Mouse (Mus musculus): ENCODE data around the gene Cyp2d10.
A peak's percentile ranks its signal among the peaks of the same experiment; 100 is the strongest.
"Not testable (repeated sequence)": the region's sequence is repeated elsewhere in the genome, so short reads cannot be mapped to it uniquely, and the experiment has no call there.

Cyp2d10 gene

DNA sequence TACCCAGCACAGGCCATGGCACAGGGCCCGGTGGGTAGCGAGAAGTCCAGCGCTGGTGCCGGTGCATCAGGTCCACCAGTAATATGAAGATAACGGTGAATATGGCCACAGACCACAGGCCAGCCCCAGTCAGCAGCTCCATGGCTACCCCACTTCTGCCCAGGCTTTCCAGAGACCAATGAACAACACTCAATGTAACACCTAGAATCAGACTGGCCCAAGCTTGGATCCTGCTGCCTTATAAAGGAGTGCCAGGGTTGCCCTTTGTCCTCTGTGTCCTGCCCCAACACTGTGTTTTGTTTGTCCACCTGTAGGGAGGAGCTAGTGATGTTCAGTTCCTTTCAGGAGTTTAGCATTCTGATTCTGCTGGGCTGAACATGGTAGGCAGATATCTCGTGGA, at the start of gene Cyp2d10:
Cyp2d10 (minus strand) TSS at position 215 of the 400 bp plus-strand sequence.
- no peak for DNase-seq

DNA sequence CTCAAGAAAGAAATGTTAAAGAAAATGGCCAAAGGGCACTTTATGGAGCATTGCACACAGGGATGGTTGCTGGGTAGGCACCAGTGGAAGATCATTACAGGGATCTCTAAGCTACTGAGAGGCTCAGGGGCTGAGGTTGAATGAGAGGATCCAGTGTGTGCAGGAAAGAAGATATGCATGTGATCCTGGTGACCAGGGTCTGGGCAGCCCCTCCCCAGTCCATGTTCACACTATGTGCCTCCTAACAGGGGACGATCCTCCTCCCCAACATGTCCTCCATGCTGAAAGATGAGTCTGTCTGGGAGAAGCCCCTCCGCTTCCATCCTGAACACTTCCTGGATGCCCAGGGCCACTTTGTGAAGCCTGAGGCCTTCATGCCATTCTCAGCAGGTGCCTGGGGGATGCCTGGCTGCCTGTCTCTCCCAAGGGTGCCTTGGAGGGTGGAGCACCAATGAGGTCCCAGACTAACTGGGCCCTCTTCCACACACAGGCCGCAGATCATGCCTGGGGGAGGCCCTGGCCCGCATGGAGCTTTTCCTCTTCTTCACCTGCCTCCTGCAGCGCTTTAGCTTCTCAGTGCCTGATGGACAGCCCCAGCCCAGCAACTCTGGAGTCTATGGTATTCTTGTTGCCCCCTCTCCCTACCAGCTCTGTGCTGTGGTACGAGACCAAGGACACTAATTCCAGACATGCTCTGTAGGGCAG, 49.2 kb upstream of the Cyp2d10 start:
- DNase-seq = not testable (repeated sequence)

DNA sequence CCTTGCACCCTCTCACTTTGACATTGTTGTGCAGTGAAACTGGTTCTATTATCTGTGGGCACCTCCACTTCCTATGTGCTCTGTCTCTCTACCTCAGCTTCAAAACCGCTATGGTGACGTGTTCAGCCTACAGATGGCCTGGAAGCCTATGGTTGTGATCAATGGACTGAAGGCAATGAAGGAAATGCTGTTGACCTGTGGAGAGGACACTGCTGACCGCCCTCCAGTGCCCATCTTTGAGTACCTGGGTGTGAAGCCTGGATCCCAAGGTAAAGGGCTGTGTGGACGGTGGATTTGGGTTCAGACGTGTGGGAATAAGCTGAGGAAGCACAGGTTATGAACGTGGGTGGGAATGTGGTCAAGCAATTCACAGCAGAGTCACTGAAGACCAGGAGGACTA, 46.5 kb upstream of the Cyp2d10 start:
- not testable (repeated sequence) for DNase-seq

DNA sequence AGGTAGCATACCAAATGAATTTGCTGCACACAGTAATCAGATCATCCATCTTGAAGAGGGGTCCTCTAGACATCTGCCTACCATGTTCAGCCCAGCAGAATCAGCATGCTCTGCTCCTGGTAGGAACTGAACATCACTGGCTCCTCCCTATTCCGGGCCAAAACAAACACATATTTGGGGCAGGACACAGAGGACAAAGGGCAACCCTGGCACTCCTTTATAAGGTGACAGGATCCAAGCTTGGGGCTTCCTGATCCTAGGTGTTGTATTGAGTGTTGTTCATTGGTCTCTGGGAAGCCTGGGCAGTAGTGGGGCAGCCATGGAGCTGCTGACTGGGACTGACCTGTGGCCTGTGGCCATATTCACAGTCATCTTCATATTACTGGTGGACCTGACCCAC, 45.1 kb upstream of the Cyp2d10 start:
- DNase-seq = not testable (repeated sequence)

DNA sequence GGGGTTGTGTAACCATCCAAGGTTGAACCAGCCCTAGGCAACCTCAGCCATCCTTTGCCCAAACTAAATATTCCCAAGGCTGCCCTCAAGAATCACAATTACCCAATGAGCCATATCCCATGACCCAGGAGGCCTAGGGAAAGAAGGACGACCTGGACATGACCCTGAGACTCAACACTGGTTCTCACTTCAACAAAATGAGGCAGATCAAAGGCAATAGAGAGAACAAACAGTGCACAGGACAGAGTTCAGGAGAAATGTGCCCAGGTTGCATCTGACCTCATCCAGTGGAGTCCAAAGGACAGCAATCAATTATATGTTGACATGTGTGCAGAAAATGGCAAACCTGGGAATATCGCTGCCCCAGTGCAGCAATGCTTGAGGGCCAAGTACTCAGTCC, 43.0 kb upstream of the Cyp2d10 start:
- DNase-seq = not testable (repeated sequence)

DNA sequence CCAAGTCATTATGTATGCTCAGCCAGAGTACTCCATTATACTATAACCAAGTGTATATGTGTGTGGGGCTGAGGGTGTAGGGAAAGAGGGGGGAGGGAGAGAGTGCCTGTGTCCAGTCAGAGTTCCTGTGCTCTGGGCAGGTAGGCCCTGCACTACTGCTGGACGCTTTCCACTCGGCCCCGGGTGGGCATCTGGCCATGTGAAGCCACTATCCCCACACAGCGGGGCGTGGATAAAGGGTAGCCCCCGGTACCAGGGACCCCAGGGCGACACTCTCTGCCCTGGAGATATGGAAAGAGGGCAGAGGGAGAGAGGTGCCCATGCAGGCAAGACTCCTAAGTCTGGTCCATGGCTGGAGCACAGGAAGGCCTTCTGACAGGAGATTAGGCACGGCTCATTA, 38.2 kb upstream of the Cyp2d10 start:
- DNase-seq = no peak

DNA sequence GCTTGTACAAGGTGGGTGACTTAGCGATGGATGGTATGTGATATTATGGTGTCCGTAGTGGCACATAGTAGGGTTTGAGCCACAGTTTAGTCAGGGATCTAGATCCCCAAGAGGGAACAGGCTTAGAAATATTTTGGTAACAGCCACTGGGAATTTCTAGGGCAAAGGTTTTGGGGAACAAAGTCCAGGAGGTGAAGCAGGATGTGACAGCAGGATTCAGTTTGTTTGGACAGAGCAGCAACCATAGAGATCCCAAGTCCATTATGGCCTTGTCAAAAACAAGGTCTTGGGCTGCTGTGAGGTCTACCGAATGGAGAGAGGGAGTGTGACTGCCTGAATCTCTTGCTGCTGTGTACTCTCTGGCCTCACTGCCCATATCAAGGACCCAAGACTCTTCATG, 36.7 kb upstream of the Cyp2d10 start:
- DNase-seq = no peak

DNA sequence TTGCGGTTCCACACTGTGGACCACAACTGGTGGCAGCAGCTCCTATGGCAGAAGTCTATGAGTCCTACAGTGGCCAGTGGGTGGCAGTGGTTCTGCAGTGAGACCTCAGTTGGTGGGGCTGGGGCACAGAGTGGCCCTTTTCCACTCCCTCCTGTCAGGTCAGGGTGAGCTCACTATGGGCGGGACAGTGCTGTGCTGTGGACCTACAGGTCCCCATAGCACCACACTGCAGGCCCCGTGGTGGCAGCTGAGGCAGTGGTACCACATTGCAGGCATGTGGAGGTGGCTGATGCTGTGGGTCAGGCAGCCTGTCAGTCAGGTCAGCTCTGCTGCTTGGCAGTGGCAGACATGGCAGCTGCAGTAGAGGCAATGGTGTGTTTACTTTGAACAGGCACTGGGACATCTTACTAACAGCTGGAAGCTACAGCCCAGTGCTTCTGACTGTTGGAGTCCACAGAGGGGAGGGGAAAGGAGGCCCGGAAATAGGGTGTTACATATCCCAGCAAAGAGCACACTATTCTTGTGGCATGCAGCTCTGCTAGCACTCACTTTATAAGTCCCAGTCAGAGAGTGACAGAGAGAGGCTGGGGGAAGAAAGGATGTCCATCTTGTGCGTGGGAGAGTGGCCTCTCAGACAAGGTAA, 31.1 kb upstream of the Cyp2d10 start:
- no peak for DNase-seq

DNA sequence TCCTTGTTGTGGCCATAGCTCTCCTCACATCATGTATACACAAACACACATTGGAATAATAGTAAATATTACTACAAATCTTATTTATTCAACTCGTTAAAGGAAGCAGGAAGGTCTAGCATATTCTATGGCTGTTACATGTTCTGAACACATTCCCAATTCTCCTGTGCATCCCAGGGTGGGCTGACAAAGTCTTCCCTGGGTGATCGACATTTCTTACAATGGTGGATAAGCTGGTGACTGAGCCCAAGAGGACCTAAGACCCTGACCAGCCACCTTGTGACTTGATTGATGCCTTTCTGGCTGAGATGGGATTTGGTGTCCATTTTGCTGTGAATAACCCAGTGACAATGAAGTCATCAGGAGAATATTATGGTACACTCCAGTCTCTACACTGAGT, 28.6 kb upstream of the Cyp2d10 start:
- no peak for DNase-seq

DNA sequence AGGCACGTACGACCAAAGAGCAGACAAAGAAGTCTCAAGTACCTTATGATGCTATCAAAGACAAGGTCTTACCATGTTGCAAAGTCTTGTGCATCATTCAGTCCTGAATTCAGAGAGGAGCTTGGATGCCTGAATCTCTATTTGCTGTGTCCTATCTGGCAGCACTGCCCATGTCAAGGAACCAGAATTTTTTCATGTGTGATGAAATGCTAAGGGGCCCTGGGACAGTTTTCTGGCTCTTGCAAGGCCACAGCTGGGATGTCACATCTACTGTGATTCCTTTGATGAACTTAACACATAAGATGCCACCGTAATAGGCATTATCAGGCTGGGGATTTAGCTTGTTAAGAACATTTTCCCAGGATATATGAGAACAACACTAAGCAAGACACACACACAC, 28.0 kb upstream of the Cyp2d10 start:
- DNase-seq = no peak

DNA sequence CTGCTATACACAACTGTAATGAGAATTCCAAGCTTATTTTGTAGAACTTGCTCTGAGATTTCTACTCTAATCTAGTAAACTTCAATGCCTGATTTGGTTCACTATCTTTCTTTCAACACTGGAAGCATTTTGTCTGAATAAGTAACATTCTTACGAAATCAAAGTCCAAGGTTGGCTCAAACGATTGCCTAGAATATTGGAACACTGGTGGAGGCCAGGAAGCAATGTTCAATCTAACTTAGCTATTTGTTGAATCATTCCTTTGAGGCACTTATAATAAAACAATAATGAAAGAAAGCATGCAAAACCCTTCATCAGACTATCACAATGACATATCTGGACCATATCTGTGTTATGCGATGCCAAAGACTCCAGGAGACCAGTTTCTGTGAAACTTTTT, 27.5 kb upstream of the Cyp2d10 start:
- DNase-seq = no peak

DNA sequence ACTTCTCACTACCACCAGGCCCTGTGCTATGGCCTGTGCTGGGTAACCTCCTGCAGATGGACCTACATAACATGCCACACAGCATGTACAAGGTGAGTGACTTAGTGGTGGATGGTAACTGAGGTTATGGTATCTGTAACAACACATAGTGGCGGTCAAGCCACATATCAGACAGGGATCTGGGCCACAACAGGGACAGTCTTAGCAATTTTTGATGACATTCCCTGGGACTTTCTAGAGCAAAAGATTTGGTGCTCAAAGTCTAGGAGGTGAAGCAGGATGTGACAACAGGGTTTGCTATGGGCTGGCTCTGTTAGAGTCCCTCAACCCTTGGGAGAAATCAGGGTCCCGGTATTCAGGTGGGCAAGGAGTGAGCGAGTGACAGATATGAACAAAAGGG, 26.6 kb upstream of the Cyp2d10 start:
- no peak for DNase-seq

DNA sequence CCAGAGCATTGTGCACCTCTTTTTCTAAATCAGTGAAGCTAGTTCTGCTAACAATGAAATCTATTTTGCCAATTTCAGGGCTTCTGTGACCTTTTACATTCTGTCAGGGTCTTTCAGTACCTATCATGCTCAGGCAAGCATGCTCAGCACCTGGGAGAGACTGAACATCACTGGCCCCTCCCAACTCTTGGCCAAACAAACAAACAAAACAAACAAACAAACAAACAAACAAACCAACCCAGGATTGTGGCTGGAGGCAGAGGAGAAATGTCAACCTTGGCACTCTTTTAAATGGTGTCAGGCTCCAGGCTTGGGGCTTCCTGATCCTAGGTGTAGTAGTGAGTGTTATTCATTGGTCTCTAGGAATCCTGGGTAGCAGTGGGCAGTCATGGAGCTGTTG, 26.1 kb upstream of the Cyp2d10 start, which contains the start of gene Cyp2d9:
Cyp2d9 (plus strand) TSS at position 301 of the 400 bp plus-strand sequence.
- no peak for DNase-seq

DNA sequence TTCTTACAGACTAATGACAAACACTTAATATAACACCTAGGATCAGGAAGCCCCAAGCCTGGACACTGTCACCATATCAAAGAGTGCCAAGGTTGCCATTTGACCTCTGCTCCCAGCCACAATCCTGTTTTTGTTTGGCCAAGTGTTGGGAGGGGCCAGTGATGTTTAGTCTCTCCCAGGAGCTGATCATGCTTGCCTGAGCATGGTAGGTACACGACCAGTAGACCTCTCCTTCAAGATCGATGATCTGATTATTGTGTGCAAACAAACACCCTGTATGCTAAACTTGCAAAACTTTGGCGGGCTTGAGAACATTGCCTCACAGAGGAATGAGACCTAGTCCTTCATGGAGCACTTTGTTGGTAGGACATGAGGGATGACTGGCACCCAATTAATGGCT, 16.5 kb upstream of the Cyp2d10 start:
- DNase-seq = no peak

DNA sequence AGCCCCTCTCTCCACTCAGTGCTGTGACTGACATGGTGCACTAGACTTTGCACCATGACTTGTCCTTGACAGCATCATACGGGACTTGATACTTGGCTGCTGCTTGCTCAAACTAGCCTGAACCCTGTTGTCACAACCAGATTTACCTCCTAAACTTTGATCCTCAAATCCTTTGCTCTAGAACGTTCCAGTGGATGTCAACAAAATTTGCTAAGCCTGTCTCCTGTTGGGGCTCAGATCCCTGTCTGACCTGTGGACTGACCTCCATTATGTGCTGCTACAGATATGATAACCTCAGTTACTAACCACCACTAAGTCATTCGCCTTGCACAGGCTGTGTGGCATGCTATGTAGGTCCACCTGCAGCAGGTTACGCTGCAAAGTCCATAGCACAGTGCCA, 15.9 kb upstream of the Cyp2d10 start:
- DNase-seq = no peak

DNA sequence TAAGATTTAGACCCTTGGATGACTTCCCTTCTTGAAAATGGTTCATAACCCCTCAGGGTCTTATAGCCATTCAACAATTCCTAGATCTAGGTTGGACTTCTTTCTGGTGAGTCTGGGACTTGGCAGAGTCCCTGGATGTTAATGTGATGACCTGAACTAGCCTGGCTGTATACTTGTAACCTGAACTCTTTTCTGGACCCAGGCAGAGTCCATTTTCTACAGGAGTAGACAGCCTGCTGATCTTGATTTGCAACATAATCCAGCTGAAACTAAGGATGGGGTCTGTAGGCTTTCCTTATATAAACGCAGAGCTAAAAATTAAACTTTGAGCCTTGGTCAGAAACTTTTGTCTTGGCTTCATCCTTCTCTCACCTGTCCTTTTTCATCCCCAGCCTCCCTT, 11.6 kb upstream of the Cyp2d10 start:
- DNase-seq = no peak

DNA sequence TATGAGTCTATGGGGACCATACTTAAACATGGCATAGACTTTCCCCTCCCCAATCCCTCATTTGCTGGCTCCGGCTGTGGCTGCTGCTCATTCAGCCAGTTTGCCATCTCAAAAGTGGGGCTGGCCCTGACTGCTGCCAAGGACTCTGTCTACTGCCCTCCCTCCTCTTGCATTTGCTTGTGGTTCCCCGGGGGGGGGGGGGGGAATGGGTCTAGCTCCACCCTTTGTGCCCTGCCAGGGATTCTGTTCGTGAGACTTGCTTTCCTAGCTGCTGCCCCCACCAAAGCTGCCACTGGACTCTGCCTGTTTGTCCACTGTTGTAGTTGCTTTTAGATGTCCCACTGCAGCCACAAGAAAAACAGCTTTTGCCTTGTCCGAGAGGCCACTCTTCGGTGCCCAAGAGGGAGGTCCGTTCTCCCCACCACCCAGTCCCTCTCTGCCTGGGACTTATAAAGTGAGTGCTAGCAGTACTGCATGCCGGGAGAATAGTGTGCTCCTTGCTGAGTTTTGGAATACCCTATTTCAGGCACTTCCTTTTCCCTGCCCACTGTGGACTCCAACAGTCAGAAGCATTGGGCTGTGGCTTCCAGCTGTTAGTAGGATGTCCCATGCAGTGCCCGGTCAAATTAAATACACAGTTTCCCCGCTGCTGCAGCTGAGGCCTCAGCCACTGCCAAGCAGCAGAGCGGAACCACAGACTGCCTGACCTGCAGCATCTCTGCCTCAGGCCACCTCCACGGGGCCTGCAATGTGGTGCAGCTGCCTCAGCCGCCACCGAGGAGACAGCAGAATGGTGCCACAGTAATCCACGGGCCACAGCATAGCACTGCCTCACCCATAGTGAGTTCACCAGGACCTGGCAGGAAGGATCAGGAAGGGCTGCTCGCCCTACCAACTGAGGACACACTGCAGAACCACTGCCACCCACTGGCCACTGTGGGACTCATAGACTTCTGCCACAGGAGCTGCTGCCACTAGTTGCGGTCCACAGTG, 10.1 kb upstream of the Cyp2d10 start:
- peak; percentile 80 for DNase-seq

DNA sequence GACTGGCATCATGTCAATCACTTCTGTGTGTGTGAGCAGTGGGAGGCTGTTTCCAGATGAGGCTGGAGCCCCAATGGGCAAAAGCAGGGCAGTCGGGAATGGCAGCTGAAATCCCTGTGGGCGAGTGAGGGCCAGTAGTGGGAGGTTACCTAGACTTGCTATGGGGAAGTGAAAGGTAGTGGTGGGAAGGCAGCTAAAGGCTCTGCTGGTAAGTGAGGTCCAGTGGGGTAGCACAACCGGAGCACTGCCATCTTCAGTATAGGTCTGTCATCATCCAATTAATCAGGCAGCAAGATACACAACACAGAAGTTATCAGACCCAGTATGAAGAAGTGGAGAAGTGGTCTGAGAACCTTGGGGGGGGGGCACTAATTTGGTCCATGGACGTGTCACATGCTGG, 541 bp upstream of the Cyp2d10 start:
- no peak for DNase-seq

DNA sequence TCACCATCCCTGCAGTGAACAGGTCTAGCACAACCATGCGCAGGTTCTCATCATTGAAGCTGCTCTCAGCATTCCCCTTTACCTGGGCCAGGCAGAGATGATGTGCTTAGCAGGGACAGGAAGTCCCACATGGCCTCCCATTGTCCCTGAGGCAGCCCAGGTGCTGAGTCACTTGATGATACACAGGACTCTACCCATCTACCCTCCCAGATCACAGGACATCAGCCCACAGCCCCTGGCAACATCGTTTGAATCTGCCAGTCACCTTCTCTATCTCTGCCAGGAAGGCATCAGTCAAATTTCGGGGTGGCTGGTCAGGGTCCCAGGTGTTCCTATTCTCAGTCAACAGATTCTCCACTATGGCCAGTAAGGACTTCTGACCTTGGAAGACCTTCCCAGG, 2.8 kb downstream of the Cyp2d10 start:
- no peak for DNase-seq

DNA sequence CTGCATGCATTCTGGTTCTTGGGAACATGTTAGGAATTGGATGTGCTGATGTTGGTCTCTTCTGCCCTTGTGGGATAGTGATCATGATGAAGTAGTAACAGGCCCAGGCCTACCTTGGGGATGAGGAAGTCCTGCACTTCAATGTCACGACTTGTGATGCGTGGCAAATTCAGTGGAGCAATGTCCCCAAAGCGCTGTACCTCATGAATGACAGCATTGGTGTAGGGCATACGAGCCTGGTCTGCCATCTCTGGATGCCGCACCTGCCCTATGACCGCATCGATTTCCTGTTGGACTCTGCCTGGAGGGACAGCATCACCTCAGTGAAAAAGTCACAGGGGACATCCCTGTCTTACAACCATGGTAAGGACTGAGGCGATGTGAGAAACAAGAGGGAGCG, 3.4 kb downstream of the Cyp2d10 start:
- DNase-seq = no peak

DNA sequence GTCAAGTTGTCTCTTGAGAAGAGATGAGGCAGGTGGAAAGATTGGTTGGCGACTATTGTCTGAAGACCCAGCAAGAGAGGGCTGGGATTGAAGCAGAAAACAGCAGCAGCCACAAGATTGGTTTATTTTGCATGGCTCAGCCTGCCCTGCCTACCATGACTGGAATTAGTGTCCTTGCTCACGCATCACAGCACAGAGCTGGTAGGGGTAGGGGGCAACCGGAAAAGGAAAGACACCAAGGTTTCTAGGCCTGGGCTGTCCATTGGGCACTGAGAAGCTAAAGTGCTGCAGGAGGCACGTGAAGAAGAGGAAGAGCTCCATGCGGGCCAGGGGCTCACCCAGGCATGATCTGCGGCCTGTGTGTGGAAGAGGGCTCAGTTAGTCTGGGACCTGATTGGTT, 4.3 kb downstream of the Cyp2d10 start:
- DNase-seq = no peak

DNA sequence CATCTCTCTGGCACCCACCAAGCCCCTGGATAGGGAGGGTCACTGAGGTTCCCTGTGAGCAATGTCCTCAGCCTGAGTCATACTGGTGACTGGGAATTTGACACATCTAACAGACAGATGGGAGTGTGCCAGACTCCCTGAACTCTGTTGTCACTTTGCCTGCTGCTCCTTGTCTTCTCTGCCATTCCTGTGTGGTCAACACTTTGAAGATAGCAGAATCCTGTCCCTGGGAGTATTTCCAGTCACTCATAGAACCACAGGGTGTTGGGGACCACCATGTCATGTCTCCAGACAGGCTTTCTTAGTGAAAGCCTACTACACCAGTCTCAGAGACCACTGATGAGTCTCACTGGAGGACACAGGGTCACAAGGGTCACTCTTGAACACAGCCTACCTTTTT, 4.9 kb downstream of the Cyp2d10 start:
- no peak for DNase-seq

DNA sequence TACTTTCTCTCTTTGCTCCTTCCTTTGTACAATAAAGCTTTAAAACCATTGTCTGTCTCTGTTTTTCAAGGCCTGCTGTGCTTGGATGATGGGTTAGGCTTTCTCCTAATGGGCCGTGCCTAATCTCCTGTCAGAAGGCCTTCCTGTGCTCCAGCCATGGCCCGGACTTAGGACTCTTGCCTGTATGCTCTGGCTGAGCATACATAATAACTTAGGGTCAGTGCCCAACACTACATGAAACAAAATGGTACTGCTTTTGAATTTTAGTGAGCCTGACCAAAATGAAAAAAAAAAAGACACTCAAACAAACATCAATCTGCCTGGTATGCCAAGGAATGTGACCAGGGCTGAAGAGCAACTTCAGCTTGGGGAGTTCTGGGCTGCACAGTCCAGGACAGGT, 5.5 kb downstream of the Cyp2d10 start:
- no peak for DNase-seq

DNA sequence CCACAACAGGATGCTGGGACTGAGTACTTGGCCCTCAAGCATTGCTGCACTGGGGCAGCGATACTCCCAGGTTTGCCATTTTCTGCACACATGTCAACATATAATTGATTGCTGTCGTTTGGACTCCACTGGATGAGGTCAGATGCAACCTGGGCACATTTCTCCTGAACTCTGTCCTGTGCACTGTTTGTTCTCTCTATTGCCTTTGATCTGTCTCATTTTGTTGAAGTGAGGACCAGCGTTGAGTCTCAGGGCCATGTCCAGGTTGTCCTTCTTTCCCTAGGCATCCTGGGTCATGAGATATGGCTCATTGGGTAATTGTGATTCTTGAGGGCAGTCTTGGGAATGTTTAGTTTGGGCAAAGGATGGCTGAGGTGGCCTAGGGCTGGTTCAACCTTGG, 11.0 kb downstream of the Cyp2d10 start:
- DNase-seq = not testable (repeated sequence)

Data from thymus, postnatal 14 days (tissue).